Mouse (Mus musculus) brain, embryonic 14.5 days (tissue): Measurements from ENCODE around the gene 1700003E16Rik. TPM values are rescaled to one million over a fixed set of nuclear protein-coding genes. Genes with fewer than 3 reads are reported as not detected.
A peak's percentile ranks its signal among the peaks of the same experiment; 100 is the strongest.

ENCODE experiments used
- DNase-seq: peaks from one replicate; pipeline ENCODE4 v3.0.0-alpha.2; 2011; ENCODE audit warnings: low read depth
- CTCF ChIP-seq: fragments of 200-500 bp; IDR thresholded peaks from 2 replicates; pipeline ENCODE4 v1.5.1; 2012; ENCODE audit warnings: inconsistent platforms, mild to moderate bottlenecking, moderate library complexity, borderline replicate concordance; ENCODE audit not compliant: insufficient read depth, insufficient read length; ENCODE audit errors: extremely low read depth
- POLR2A ChIP-seq: fragments of 200-500 bp; IDR thresholded peaks from 2 replicates; pipeline ENCODE4 v1.6.1; 2012; ENCODE audit warnings: mild to moderate bottlenecking, inconsistent platforms, borderline replicate concordance; ENCODE audit not compliant: poor library complexity, insufficient read depth, insufficient read length, severe bottlenecking; ENCODE audit errors: extremely low read depth
- polyA plus RNA-seq: library from polyadenylated mRNA; depleted of rRNA; stranded (reverse); fragments of >200 nt; gene quantifications from 2 replicates; pipeline ENCODE4 v1.2.3, GENCODE M21; 2012

1700003E16Rik gene
- polyA plus RNA-seq, 1 experiment, result 4.1 TPM

DNA sequence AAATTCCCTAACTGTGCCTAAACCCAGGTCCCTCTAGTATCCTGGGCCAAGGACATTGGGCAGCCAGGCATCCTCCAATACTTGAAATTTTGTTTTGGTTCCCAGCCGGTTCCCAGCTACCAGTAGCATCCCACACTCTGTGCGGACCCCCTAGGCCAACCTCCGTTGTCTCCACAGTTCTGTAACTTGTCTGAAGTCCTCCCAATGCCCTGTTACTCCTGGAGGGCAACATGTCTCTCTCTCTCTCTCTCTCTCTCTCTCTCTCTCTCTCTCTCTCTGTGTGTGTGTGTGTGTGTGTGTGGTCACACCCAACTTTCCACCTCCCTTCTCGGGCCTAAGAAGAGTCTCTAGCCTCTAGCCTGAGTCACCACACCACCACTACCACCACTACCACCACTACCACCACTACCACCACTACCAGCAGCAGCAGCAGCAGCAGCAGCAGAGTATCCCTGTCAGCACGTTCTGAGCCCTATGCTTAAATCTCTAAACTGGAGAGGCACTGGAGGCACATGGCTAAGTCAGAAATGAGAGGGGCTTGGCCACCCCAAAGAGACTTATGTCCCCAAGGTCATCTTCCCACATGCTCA is 19.8 kb upstream of the 1700003E16Rik start:
- no peak for DNase-seq
- TF ChIP-seq CTCF (no peak), POLR2A (no peak)

DNA sequence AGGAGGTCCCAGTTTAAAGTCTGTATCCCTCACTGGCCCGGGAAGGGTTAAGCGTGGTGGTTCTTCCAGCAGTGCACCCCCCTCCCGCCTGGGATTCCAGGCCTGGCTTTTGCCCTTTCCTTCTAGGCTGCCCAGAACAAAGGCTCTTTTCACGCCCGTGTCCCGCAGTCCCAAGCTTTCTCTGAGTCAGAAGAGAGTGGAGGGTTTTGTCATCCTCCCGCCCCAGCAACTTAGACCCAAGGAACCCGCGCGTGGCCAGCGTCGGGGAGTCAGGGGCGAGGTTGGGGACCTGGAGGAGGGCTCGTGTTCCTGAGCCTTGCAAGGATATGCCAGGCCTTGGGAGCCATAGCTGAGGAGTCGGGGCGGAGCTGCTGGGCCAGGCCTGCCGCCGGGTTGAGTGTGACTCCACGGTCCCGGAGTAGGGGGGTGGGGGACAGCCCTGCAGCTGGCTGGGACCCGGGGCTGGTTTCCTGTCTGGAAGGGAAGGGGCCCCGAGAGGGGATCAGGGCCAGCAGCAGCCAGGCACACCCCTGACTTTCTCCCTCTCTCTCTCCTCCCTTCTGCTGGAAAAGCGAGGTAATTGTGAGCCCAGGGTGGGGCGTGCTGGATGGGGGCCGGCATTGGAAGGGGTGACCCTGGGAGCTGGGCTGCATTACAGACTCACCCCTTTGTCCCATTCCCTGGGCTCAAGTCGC is 19.2 kb upstream of the 1700003E16Rik start:
- TF ChIP-seq CTCF (no peak), POLR2A (peak; percentile 4; the same call in 1 of the 2 replicates)
- peak; percentile 73 for DNase-seq

DNA sequence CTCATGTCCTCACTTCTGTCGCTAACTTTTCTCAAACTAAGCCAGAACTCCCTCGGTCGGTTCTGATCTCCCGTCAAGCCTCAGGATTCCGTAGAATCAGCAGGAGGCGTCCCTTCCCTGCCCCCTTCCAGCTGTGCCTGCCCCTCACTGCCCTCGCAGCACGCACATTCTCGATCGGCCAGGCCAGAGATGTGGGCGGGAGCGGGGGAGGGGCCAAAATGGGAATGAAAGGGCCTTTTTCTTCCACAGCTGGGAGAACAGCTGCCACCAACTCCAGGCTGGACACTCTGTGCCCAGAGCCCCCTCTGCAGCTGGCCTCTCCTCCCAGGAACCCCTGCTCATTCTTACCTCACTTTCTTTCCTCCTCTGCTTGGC is 18.6 kb upstream of the 1700003E16Rik start:
- DNase-seq, result peak; percentile 70
- TF ChIP-seq POLR2A (no peak), CTCF (no peak)

DNA sequence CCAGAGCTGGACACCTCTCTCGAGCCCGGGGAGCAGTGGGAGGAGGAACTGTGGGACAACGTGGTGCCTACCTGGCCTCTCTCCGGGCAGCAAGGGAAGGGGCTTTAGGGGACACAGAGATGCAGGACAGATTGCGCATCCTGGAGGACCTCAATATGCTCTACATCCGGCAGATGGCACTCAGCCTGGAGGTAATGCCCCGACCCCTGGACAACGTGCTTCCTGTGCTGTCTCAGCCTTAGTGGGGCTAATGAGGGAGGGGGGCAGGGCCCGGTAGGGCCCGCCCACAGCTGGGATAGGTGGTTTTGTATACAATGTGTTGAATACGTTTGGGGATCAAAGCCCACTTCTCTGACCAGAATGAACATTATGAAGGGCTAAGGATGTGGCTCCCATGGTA is 18.1 kb upstream of the 1700003E16Rik start:
- 0 out of 2 replicates have a peak, but pooled peaks have one; percentile 4 for TF ChIP-seq CTCF
- no peak for TF ChIP-seq POLR2A
- peak; percentile 50 for DNase-seq

DNA sequence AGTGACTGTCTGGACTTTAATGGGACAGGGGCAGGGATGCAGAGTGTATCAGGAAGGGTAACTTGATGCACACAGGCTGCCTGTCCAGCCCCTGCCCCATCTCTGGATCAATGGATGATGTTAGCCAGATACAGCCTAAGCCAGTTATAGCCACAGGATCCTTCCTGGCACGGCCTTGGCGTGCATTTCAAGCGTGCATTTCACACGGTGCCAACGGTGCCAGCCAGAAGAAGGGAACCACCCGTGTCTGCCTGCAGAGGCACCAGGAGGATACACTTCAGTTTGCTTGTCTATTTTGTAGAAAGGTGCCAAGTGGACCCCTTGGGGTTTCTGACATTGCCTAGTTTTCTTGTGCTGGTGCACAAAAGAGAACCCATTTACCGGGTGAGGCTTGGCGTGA is 16.2 kb upstream of the 1700003E16Rik start:
- DNase-seq, result no peak
- TF ChIP-seq POLR2A, result no peak
- no peak for TF ChIP-seq CTCF

DNA sequence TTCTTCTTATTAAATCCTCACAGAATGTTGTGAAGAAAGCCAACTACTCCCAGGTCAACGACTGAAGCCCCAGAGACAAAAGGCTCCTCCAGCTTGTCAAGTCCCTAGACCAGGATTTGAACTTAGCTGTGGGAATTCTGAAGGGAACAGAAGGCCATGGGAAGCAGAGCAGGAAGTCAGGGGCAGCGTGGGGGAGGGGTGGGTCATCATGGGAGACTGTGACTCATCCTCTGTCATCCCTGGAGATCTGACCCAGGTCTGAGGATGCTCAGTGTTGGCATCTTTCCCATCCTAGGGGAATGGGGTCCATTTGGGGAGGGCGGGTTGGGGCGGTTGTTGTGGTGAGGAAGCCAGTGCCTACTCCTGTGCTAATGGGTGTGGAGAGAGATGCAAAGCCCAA is 14.6 kb upstream of the 1700003E16Rik start:
- no peak for DNase-seq
- no peak for TF ChIP-seq POLR2A
- TF ChIP-seq CTCF, result no peak

DNA sequence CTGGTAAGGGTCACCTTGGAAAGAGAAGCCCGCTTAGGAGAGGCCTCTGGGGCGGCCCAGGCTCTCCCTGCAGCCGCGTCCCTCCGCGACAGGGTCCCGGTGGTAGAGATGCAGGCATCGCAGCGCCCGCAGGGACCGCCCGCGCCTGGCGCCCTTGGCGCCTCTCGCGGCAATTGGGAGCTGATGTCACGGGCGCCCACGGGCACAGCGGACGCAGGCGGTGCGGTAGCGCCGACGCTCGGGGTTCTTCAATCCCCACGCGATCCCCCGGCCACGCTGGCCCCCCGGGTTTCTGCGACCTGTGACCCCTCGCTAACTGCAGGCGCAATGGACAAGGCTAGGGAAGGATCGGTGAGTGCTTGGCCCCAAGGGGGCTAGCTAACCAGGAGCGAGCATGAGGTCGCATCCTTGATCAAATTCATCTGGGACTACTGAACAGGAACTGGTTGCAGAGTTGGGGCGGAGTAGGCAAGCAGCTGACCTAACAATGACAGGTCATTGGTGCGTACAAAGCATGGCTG is 13.9 kb upstream of the 1700003E16Rik start:
- TF ChIP-seq CTCF, result no peak
- no peak for TF ChIP-seq POLR2A
- DNase-seq, result peak; percentile 32

DNA sequence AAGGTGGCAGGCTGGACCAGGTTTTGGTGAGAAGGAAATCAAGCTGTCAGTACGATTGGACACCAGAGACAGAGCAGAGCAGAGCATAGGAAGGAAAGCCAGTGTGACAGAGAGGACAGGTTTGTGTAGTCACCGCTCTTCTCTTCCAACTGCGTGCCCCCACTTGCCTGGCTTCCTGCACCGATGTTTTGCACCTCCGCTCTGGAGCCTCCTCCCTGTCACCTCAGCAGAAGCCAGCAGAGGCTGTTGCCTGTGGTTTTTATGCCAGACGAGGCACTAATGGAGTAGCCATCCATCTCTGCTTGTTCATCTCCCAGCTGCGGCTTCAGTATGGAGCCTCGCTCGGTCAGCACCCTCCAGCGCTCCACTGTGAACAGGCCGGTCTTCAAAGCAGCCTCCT is 13.3 kb upstream of the 1700003E16Rik start:
- TF ChIP-seq POLR2A (no peak), CTCF (no peak)
- DNase-seq, result no peak

DNA sequence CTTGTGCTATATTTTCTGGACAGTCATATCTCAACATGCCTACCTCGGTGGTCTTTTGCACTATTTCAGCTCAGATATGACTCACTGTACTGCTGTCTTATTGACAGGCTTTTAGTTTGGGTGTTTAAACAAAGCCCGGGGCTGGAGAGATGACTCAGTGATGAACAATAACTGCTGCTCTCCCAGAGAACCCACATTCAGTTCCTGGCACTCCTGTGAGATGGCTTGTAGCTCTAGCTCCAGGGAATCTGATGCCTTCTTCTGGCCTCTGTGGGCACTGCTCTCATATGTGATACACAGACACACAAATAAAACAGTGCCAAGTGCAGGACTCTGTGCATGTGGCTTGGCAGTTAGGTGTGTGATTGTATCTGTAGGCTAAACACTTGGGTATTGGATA is 11.0 kb upstream of the 1700003E16Rik start:
- DNase-seq, result no peak
- TF ChIP-seq POLR2A (no peak), CTCF (no peak)

DNA sequence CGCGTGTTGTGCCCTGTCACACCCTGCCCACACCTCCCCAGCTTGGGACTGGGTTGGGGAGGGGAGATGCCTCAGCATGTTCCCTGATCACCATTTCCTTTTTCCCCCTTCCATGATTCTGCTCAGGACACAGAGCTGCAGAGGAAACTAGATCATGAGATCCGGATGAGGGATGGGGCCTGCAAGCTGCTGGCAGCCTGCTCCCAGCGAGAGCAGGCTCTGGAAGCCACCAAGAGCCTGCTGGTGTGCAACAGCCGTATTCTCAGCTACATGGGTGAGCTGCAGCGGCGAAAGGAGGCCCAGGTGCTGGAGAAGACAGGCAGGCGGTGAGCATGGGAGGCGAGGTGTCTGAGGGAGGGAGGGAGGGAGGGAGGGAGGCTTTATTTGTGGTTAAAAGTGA is 10.4 kb upstream of the 1700003E16Rik start:
- DNase-seq, result no peak
- TF ChIP-seq POLR2A (no peak), CTCF (no peak)

DNA sequence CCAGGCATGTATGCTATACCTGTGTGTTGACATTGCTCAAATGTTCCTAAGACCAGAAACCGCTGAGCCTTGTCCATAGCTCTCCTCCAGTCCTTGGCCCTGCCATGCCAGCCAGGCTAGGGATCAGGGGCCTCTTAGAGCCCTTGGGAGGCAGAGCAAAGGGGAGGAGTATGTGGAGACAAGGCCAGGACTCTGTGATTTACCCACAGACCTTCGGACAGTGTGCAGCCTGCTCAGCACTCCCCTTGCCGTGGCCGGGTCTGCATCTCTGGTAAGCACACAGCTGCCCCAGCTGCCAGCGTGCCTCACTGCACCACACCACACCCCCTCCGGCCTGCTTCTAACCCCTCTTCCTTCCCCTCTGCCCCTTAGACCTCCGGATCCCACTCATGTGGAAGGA is 8.9 kb upstream of the 1700003E16Rik start:
- TF ChIP-seq POLR2A (no peak), CTCF (no peak)

DNA sequence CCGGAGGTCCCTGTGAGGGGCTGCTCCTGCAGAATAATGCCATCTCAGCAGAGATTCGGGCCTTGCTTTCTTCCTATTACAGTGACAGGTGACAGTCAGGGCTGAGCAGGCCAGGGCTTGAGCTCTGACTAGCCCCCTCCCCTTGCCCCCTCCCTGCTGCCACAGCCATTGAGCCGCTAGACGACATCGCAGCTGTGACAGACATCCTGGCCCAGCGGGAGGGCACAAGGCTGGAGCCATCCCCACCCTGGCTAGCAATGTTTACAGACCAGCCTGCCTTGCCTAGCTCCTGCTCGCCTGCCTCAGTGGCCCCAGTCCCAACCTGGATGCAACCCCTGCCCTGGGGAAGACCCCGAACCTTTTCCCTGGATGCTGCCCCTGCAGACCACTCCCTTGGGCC is 4.5 kb upstream of the 1700003E16Rik start:
- no peak for DNase-seq
- TF ChIP-seq POLR2A, result no peak

More for the DNA sequence above, 8.9 kb upstream of the 1700003E16Rik start:
- DNase-seq, result no peak

DNA sequence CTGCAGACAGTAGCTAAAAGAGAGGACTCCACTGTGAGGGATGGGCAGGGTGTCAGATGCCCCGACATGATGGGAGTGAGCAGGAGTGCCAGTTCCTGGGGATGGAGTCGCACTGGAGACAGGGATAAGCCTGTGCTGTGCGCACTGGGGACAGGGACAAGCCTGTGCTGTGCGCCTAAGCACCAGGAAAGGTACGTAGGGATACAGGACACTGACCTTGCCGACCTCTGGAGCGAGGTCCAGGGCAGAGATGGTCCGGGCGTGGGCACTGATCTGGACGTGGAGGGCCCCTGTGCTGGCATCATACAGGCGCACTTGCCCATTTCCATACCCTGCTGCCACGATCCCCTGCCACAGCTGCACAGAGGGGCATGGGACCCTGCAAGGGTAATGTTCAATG is 3.2 kb upstream of the 1700003E16Rik start:
- TF ChIP-seq POLR2A, result no peak
- no peak for TF ChIP-seq CTCF
- no peak for DNase-seq

DNA sequence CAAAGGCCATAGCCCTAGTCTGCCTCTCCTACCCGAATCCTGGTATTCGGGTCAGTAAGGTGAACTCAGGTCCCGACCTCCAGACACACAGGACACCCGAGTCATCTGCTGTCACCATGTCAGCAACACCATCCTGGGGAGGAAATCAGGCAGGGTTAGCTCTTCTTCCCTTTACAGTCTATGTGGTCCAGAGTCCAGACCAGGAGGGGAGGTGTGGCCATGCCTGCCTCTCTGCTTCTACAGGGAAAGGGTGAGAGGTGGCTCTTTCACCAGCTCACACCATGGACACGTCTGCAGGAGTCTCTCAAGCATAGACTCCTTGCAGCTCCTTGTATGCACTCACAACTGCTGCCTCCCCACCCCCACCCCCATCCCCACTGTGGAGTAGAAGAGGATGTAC is 2.7 kb upstream of the 1700003E16Rik start:
- TF ChIP-seq CTCF, result no peak
- no peak for TF ChIP-seq POLR2A

More for the DNA sequence above, 2.7 kb upstream of the 1700003E16Rik start:
- no peak for DNase-seq
